Mouse (Mus musculus) CH12.LX (cell line): Measurements from ENCODE around the gene Alkbh4.

Source experiments
- CHD2 ChIP-seq: IDR thresholded peaks from 2 replicates; pipeline ENCODE4 v1.6.1; 2011; ENCODE audit warnings: low read length, improper control_type of control experiment
- CTCF ChIP-seq, 2 experiments: IDR thresholded peaks in 1 of 2; conservative IDR thresholded peaks in 1 of 2; 2 replicates each; pipeline ENCODE4 v1.5.1; 2011 to 2012; ENCODE audit warnings: low read depth in 2 of 2, low read length in 2 of 2, improper control_type of control experiment in 1 of 2, inconsistent platforms in 1 of 2, mild to moderate bottlenecking in 1 of 2, moderate library complexity in 1 of 2
- GABPA ChIP-seq: IDR thresholded peaks from 2 replicates; pipeline ENCODE4 v1.6.1; 2012; ENCODE audit warnings: low read depth, low read length, improper control_type of control experiment, inconsistent platforms; ENCODE audit not compliant: insufficient replicate concordance
- MAX ChIP-seq: IDR thresholded peaks from 2 replicates; pipeline ENCODE4 v1.6.1; 2011; ENCODE audit warnings: low read length, improper control_type of control experiment
- POLR2A ChIP-seq: IDR thresholded peaks from 2 replicates; pipeline ENCODE4 v1.6.1; 2011; ENCODE audit warnings: low read depth, mild to moderate bottlenecking, improper control_type of control experiment, low read length

DNA sequence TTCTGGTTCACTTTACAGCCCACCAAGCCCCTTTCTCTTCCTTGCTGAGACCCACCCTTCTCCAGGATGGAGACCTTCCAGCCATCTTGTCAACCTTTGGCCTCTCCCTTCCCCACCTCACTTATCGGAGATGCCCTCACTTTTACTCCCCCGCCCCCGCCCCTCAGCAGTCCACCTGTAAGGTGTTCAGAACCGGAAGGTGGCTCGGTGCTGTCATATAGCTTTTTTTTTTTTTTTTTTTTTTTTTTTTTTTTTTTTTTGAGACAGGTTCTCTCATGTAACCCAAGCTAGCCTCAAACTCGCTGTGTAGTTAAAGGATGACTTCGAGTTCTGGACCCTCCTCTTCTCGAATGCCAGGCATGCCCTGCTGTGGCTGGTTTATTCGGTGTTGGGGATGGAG is 37.0 kb downstream of the Alkbh4 start:
- TF ChIP-seq MAX (no peak), CHD2 (no peak), POLR2A (no peak), GABPA (no peak), CTCF (conservative IDR thresholded peaks at IDR 0.05 in 1 of 2, IDR thresholded peaks at IDR 0.05 in 1 of 2; ENCODE audit: low read depth in 2 of 2, low read length in 2 of 2) (no peak)
